Mouse (Mus musculus) inflammation-experienced regulatory T-cells (primary cell): ENCODE data around the gene Yeats2. TPM values are rescaled to one million over a fixed set of nuclear protein-coding genes. Genes with fewer than 3 reads are reported as not detected.

ENCODE experiments used
- polyA plus RNA-seq, 2 experiments: library from polyadenylated mRNA; unstranded; fragments of 100-300 nt; shearing (Covaris generic); gene quantifications; one replicate each; pipeline ENCODE4 v1.2.1; 2017

Gene Yeats2
- 10 to 100 TPM; 16.2 to 31.3 TPM for polyA plus RNA-seq

DNA sequence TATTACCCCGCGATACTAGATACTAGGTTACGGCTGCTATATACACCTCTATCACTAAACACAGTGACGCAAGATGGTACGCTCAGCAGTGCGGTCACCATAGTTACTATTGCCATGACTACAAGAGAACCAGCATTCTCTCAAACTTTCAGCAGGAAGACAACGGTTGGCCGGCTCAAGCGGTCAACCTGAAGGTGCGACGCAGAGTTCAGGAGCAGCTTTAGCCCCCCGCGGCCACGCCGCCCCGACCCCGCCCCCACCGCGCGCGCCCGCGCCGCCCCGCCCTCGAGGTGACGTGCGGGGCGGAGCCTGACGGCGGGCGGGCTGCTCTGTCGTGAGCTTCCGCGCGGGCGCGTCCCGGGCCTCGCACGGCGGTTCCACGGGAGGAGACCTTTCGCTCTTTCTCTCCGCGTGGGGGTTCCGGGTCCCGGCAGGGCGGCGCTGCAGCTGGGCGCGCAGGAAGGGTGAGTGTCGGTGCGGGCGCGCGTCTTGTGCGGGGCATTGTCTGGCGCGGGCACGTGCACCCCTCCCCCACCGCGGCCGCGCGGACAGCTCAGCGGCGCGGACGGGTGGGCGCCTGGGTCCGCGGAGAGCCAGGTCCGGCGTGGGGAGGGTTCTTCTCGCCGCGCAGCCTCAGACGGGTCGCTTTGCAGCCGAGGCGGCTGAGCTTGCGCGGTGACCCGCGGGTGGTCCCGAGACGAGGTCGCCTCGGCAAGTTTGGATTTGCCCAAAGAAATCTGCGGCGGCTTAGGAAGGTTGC, at the start of gene Yeats2:
TSS of gene Yeats2 (plus strand) at position 292 of the 760 bp plus-strand sequence.

DNA sequence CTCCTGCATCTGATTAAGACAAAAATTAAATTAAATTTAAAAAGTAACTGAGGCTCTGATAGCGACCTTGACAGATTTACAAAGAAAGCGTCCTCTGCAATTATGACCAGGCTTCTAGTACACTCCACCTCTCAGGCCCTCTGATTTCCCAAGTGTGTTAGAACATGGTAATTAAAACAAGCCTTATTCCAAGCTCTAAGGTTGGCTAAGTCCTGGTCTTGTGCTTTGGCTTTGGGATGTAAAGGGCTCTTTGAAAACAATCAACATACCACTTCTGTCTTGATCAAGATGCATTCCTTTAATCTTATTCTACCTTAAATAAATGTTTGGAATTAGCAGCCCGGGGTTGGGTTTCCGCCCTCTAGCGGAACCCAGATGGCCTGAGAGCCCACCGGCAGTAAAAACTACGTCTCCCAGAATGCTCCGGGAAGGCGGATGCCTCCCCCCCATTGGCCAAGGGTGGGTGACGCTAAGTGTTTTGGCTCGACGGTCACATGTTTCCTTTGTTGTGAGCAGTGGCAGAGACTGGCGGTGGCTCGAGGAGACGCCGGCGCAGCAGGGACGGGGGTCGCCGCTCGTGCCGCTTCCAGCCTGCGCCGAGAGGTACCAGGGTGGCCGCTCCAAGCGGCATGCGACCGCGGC, 43.7 kb upstream of the Yeats2 start, which contains the start of gene Klhl24:
TSS of gene Klhl24 (plus strand) at position 474 of the 642 bp plus-strand sequence.

DNA sequence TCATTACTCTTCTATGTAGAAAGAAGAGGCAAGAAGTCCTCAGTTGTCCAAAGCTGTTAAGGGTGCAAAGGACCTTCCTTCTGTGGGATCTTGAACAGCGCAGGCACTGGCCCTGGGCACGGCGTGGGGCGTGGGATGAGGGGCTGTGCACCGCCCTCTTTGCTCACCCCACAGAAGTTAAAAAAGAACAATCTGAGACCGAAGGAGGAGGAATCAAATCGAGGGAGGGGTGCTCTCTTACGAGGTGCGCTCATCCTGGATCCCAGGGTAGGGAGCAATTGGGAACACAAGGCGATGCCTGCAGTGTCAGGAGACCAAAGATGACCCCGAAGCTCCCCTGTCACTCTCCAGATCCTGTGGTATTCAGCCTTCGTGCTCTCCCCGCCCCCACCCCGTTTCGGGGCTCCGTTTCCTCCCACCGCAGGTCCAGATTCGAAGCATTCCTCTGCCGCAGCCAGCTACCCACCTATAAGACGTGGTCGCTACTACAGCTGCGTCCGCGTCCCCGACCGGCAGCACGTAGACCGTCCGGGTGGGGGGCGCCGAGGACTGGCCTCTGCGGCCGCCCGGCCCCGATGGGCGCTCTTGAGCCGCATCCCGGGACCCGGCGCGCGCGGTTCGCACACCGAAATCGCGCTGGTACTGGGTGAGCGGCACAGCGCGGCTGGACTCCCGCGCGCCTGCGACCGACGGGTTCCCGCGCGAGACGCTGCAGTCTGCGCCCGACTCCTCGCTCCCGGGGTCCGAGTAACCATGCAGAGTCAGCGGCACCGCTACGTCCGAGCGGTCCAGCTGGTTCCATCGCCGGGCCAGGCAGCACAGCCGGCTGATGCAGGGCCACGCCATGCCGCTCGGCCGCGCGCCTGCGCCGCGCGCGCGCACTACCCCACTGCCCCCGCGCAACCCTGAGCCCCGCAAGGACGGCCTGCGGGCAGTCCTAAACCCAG, 99.9 kb downstream of the Yeats2 start, which contains the start of gene Map6d1:
TSS of gene Map6d1 (minus strand) at position 891 of the 947 bp plus-strand sequence.

Other genes starting within 250 kb of the Yeats2 start
- 100 to 1,000 TPM; 207 to 291 TPM for gene Klhl6, start 158.0 kb upstream of the Yeats2 start, polyA plus RNA-seq
- gene Klhl24, start 43.5 kb upstream of the Yeats2 start, polyA plus RNA-seq, result 10 to 100 TPM; 50.5 to 53.9 TPM
- gene Map6d1, start 100.3 kb downstream of the Yeats2 start, polyA plus RNA-seq, result under 1 TPM in 1 of 2 experiments, not detected in 1; 0.16 TPM
- 10 to 100 TPM; 75.1 to 78.1 TPM for gene Parl, start 161.3 kb downstream of the Yeats2 start, polyA plus RNA-seq
- gene Cyp2ab1, start 184.3 kb downstream of the Yeats2 start, polyA plus RNA-seq, result under 1 TPM in 1 of 2 experiments, not detected in 1; 0.21 TPM